Mouse (Mus musculus) cerebellum, postnatal 4 days (tissue): ENCODE measurements around the gene Ddx39b.

Experiments used
- DNase-seq, 2 experiments: peaks; one replicate each; pipeline ENCODE4 v3.0.0; 2022; ENCODE audit warnings: low spot score in 2 of 2, mixed read lengths in 1 of 2

Ddx39b gene

DNA sequence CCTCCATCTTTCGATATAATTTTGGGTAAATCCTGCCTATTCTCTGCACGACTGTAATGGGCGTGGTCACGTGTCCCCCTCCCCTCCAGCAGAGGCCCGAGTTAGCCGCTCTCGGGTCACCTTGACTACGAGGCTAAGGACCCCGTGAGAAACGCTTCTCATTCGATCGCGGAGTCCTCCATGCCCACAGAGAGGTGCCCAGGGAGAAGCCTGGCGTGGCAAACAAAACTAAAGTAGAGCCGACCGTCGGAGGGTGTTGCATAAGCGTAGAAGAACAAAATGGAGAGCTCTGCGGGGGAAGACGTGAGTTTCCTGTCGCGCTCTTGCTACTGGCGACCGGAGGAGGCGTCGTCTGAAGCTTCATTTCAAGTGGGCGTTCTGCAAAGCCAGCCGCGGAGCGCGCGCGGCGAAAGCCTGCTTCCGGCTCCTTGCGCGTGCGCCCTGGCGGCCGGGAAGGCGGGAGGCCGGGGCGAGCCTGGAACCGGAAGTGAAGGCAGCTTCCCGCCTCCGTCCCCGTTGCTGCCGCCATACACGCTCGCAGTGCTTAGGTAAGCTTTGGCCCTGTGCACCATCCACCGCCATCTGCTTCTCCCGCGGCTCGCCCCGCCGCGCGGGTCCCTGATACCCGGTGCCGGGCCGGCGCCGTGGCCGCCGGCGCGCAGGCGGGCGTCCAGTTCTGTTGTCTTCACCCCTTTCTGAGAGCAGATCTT, at the start of gene Ddx39b:
Gene Ddx39b (plus strand): TSS at position 442 of the 710 bp plus-strand sequence.
- peak; percentile 95 for DNase-seq

- DNase-seq, result no peak
Measured at GRCm38 (mm10) chr17:35192924-35193323, 48.6 kb upstream of the Ddx39b start.

GRCm38 (mm10) chr17:35193881-35194843, 47.4 kb upstream of the Ddx39b start, which contains the start of gene Ltb:
Gene Ltb (plus strand): TSS chr17:35194439.
- no peak for DNase-seq

- DNase-seq, result no peak
Measured at GRCm38 (mm10) chr17:35194844-35195630, 46.5 kb upstream of the Ddx39b start.

DNA sequence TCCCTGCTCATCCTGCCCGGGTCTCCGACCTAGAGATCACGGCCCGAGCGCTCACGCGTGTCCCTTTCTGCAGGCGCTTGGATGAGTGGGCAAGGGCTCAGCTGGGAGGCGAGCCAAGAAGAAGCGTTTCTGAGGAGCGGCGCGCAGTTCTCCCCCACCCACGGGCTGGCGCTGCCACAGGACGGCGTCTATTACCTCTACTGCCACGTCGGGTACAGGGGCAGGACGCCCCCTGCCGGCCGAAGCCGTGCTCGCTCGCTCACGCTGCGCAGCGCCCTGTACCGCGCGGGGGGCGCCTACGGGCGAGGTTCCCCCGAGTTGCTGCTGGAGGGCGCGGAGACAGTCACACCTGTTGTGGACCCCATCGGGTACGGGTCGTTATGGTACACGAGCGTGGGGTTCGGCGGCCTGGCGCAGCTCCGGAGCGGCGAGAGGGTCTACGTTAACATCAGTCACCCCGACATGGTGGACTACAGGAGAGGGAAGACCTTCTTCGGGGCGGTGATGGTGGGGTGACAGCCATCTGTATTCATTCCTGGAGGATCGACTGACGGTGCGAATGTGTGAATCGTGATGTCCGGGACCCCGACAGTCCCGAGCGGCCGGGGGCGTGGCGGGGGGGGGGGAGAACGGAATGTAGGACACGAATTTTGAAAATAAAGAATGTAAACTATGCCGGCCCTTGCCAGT, 45.8 kb upstream of the Ddx39b start:
- peak; percentile 61 to 77 for DNase-seq

GRCm38 (mm10) chr17:35196321-35196641, 45.3 kb upstream of the Ddx39b start:
- no peak for DNase-seq

DNA sequence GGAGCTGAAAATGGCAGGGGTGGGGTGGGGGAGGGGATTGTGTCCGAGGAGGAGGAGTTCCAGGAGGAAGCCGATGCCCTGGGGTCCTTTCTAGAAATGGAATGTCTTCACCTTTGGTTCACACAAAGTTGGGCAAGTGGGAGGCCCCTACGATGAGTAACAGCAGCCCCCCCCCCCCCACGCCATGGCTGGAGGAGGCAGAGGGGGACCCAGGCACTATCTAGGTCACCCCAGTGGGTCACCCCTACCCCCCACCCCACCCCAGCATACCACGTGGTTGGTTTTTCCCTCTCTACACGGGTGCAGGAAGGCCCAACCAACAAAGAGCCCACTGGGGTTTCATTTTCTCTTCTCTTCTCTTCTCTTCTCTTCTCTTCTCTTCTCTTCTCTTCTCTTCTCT, 44.4 kb upstream of the Ddx39b start:
- no peak for DNase-seq

DNA sequence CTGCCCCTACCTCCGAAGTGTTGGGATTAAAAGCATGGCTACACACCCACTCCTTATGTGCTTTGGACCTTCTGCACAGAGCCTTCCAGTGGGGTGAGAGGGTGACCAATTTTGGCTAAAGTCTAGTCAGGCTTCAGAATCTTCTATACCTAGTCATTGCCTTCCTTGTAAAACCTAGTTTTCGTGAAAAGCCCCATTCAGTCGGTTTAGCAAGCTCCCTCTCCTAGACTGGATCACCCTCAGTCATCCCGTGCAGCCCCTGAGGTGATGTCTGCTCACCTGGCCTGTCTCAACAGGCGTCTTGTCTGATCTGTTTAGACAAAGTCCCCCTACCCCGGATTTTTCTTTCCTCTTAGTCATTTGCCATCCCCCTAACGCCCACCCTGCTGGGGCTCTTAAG, 43.5 kb upstream of the Ddx39b start:
- no peak for DNase-seq

DNA sequence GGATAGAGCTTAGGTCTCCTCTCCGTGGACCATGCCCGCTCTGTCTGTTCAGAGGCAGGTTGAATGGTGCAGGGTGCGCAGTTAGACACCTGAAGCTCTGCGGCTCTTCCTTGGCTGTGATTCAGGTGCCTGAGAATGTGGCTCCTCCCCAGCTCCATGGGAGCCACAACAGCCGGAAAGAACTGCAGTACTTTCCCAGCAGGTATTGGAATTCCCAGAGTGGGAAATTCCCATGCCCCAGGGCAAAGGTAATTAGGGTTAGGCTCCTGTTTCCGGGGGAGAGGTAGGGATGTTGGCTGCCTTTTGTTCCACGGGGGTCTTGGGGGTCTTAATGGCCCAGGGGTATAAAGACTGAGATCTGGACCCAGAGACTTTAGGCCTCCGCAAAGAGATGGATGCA, 42.6 kb upstream of the Ddx39b start:
- DNase-seq, result no peak

- no peak for DNase-seq
Measured at GRCm38 (mm10) chr17:35200398-35200797, 41.1 kb upstream of the Ddx39b start.

DNA sequence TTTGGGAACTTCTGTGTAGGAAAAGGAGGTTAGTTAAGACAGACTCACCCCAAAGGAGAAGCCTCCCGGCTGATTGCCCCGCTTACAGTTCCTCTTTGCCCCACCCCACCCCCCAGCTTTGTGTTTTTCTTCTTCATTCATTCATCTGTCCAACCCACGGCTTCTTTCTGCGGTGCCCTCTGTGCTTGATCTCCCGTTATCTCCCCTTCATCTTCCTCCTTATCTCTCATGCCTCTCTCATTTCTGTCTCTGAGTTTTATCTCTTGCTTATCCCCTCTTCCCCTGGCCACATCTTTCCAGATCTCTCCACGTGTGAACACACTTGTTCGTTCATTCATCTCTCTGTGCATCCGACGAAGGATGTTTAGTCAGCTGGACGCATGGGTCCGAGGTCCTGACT, 40.4 kb upstream of the Ddx39b start:
- no peak for DNase-seq

- DNase-seq, result no peak
Measured at GRCm38 (mm10) chr17:35201787-35202186, 39.8 kb upstream of the Ddx39b start, which contains the start of gene Tnf. Gene Tnf (minus strand): TSS chr17:35202007.

DNA sequence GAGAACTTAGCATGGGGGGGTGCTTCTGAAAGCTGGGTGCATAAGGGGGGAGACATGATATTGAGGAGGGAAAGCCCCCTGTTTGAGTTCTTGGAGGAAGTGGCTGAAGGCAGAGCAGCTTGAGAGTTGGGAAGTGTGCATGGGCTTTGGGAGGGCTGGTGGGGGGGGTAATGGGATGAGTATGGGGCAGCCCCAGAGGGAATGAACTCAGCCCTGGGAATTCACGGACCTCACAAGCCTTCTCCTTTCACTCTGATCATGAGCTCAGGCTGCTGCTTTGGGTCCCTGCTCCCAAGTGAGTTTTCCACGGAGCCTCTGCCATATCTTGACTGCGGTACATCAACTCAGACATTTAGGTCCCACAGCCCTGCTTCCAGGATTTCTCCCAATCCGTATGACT, 39.1 kb upstream of the Ddx39b start:
- no peak for DNase-seq

DNA sequence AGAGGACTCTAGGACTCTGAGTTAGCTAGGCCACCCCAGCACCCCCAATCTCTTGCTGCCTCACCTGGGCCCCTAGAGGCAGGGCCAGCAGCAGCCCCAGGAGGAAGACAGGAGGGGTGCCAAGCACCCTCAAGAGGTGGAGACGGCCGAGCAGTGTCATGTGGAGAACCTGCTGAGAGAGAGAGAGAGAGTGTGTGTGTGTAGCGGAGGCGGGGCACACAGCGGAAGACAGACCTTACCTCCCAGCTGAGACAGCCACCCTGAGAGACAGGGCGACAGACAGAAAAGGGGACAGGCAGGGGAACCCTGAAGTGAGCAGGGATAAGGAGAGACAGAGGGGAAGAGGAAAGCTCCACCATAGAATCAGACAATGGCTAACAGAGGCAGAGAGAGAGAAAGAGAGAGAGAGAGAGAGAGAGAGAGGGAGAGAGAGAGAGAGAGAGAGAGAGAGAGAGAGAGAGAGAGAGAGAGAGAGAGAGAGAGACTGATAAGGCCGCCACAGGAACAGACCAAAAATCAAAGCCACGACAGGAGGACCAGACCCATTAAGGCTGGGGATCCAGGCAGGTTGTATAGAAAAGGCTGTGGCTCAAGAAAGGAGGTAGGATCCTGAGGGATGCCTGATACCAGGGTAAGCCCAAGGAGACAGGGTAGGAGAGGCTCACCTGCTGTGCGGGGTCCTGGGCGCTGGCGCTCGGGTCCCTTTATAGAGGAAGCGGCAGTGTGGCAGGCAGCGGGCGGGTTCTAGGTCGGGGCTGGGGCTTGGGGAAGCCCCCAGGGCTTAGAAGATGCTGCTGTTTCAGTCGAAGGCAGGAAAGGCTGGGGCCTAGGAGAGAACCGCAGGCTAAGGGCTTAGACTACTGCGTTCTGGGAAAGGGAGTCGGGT, 36.8 kb upstream of the Ddx39b start, which contains the start of gene Lta:
Gene Lta (minus strand): TSS at position 858 of the 886 bp plus-strand sequence.
- no peak for DNase-seq

DNA sequence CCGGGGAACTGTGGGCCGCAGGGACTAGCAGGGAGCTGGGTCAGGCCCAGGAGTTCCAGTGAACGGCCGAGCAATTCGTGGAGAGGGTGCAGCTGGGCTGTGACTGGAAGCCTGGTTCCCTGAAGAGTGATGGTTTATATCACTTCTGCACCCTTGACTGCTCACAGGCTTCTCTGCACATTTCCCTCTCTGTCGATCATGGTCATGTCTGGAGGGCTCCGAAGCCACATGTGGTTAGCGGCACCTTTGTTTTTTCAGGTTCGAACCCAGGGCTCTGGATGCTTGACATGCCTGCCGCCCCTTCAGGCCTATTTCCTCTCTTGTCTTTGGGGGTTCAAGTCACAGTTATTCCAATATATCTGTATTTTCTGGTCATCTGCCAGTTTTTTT, 36.2 kb upstream of the Ddx39b start:
- no peak for DNase-seq

DNA sequence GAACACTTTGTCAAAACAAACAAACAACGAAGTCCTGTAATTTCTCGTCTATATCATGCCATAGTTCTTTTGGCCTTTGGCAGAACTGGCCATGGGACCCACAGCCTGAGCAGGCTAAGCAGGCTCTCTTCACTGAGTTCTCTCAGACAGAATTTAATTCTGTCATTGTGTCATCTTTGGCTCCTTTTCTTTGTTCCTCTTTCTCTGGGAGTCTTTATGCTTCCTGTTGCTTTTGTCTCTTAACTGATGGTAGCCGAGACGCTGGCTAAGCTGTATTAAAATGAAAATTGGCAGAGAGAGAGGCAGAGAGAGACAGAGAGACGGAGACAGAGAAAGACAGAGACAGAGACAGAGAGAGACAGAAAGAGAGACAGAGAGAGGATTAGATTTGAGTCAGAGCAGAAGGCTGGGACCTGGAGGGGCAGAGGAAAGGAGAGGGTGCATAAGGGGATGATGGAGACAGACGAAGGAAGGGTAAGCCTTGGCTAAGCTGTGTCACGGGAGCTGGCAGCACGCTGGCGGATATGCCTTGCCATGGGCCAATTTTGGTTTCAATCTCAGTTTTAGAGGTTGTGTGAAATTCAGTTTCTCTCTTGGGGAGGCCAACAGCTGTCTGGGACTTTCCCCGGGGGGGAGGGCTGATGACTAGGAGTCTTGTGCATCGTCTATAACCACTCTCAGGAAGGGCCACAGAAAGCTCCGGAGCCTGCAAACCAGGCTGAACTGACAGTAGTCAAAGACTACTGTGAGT, 31.6 kb upstream of the Ddx39b start:
- no peak for DNase-seq

GRCm38 (mm10) chr17:35210593-35210992, 31.0 kb upstream of the Ddx39b start:
- DNase-seq, result no peak

DNA sequence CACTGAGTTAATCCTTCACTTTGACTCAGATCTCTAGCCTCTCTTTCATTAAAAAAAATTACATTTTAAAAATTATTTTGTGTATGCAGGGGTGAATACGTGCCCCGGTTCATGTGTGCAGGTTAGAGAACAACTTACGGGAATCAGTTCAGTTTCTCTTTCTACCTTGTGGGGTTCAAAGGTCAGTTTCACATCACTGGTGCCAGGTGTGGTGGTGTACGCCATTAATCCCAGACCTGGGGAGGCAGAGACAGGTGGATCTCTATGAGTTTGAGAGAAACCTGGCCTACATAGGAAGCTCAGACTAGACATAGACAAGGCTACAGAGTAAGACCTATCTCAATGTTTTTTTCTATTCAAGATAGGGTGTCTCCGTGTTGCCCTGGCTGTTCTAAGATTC, 28.5 kb upstream of the Ddx39b start:
- DNase-seq, result no peak

DNA sequence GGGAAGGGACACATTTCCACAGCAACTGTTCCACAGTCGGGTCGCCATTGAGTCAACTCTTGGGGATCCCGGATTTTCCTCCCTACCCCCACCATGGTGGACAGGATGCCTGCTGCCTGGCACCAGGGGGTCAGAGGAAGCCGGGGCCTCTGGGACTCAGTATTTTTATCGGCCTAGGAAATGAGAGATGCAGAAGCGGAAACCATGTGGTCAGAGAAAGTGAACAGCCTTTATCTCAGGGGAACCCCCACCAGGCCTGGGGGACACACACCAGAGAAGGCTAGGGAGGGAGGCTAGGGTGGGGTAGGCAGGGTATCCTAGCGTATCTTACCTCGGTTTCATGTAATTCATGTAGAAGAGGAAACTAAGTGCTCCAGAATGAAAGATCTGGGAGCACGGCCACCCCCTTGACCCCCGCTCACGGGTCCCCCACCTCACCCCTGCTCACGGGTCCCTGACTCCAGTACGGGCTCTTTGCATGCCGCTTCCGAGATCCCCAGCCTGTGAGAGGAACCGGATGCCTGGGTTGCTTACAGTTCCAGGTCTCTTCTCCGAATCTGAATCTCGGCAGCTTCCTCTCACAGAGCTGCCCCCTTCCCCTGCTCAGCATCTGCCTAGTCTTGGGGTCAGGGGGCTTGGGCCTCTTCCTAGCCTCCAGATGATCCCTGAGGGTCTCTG, 22.9 kb upstream of the Ddx39b start:
- no peak for DNase-seq
